Mouse (Mus musculus): ENCODE data around the gene Lca5. TPM values are rescaled to one million over a fixed set of nuclear protein-coding genes. Genes with fewer than 3 reads are reported as not detected.
A peak's percentile ranks its signal among the peaks of the same experiment; 100 is the strongest.

Lca5 gene
- polyA plus RNA-seq, 1 experiment from 2014 or later = 27.6 TPM

DNA sequence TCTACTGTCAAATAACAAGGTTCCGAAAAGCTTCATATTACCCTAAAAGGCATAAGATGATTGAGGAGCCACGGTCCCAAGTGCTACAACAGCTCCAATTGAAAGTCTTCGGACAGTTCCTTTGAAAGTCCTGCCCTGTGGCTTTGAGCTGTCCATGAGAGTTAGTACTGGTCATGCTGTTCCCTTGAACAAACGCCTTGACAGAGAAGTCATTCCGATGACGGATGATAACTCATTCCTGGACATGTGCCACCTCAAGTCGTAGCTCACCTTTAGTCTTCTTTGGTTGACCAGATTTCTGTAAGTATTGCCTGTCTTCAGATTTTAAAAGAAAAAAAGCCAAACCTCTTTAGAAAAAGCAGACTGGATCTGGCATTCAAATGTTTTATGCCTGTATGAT is 87.6 kb downstream of the Lca5 start:
- peaks cover 44% of the 10 kb centered on the region for H3K4me1 ChIP-seq (replicated peaks)
- H3K9me3 ChIP-seq = no peaks in the 10 kb centered on the region
- no peak overlapping the region for H3K4me3 ChIP-seq (replicated peaks)
- no peak for ATAC-seq (ENCODE audit: insufficient number of reproducible peaks, insufficient read depth, low FRiP score, low TSS enrichment, low read depth)
- no peak overlapping the region for H3K27ac ChIP-seq
- H3K9ac ChIP-seq (replicated peaks) = no peak overlapping the region
- H3K4me2 ChIP-seq = no peak overlapping the region
- WGBS = 60% methylated on average over 7 of the region's 7 CpGs
- H3K27me3 ChIP-seq = no peaks in the 10 kb centered on the region
- H3K36me3 ChIP-seq = no peaks in the 10 kb centered on the region

DNA sequence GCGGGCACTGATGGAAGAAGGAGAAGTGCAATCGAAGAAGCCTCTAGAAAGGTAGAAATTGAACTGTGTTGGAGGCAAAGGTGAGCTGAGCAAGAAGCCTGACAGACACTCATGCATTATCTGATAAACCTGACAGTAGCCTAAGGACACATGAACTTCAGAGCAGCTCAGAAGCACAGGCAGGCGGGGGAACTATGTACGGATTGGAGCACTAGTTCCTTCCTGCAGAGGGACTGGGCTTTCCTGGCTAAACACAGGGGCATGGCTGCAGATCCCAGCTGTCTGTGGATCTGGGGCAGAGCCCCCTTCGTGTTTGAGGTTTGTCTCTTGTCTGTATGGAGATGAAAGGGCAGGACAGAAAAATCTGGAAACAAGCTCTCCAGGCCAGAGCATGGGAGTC is 89.8 kb downstream of the Lca5 start:
- no peaks in the 10 kb centered on the region for H3K9me3 ChIP-seq
- H3K36me3 ChIP-seq = no peaks in the 10 kb centered on the region
- ATAC-seq (ENCODE audit: insufficient number of reproducible peaks, insufficient read depth, low FRiP score, low TSS enrichment, low read depth) = no peak
- H3K9ac ChIP-seq (replicated peaks) = no peak overlapping the region
- H3K27ac ChIP-seq = peak overlapping the region; percentile 66; the same call in 1 of the 2 replicates
- no peak overlapping the region for H3K4me3 ChIP-seq (replicated peaks)
- no peaks in the 10 kb centered on the region for H3K27me3 ChIP-seq
- no peak overlapping the region for H3K4me2 ChIP-seq
- H3K4me1 ChIP-seq (replicated peaks) = peaks cover 39% of the 10 kb centered on the region
- WGBS = 57% methylated on average over 5 of the region's 5 CpGs

DNA sequence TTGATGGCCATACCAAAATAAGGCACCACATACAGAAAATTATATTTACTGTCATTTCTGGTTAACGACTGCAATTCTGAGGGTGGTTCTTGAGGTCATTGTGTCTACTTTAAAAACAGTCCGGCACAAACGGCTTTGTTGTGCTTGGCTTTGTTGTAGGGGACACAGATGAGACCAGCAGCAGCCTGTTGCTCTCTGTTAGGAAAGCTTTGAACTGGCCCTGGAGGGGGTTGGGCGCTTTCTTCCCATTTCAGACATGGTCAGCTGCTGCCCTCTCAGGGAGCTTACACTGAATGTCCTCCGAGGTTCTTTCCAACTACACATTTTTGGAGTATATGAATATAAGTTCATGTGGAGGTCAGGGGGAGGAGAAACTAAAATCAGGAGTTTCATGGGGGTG is 90.3 kb downstream of the Lca5 start:
- no peak for ATAC-seq (ENCODE audit: insufficient number of reproducible peaks, insufficient read depth, low FRiP score, low TSS enrichment, low read depth)
- H3K36me3 ChIP-seq = no peaks in the 10 kb centered on the region
- 15% methylated on average over 5 of the region's 5 CpGs for WGBS
- no peaks in the 10 kb centered on the region for H3K9me3 ChIP-seq
- H3K4me3 ChIP-seq (replicated peaks) = no peak overlapping the region
- H3K9ac ChIP-seq (replicated peaks) = no peak overlapping the region
- no peaks in the 10 kb centered on the region for H3K27me3 ChIP-seq
- H3K4me1 ChIP-seq (replicated peaks) = peaks cover 33% of the 10 kb centered on the region
- 0 out of 2 replicates have a peak overlapping the region, but pooled peaks have one; percentile 66 for H3K27ac ChIP-seq
- H3K4me2 ChIP-seq = no peak overlapping the region

DNA sequence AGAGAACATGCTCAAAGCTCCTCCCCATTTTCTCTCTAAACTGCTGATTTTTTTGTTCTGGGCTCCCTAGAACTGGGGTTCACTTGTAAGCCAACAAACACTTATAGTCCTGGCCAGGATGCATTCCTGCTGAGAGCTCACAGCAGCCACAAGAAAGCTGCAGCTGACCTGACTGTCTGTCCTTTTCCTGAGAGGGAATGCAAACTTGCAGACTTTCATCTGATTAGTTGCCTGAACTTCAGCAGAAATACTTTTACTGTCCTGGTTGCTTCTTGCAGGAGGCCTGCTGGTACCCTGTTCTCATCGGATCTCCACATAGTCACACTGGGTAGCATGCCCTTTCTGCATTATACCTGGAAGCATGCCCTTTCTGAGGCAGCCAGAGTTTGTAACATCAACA is 91.0 kb downstream of the Lca5 start:
- no peak for ATAC-seq (ENCODE audit: insufficient number of reproducible peaks, insufficient read depth, low FRiP score, low TSS enrichment, low read depth)
- 5% methylated on average over 1 of the region's 1 CpGs for WGBS
- H3K4me1 ChIP-seq (replicated peaks) = peaks cover 31% of the 10 kb centered on the region
- peak overlapping the region; percentile 0; the same call in 1 of the 2 replicates for H3K4me2 ChIP-seq
- H3K27me3 ChIP-seq = no peaks in the 10 kb centered on the region
- no peak overlapping the region for H3K4me3 ChIP-seq (replicated peaks)
- H3K9me3 ChIP-seq = no peaks in the 10 kb centered on the region
- peak overlapping the region; percentile 74 for H3K27ac ChIP-seq
- H3K36me3 ChIP-seq = no peaks in the 10 kb centered on the region
- H3K9ac ChIP-seq (replicated peaks) = no peak overlapping the region

DNA sequence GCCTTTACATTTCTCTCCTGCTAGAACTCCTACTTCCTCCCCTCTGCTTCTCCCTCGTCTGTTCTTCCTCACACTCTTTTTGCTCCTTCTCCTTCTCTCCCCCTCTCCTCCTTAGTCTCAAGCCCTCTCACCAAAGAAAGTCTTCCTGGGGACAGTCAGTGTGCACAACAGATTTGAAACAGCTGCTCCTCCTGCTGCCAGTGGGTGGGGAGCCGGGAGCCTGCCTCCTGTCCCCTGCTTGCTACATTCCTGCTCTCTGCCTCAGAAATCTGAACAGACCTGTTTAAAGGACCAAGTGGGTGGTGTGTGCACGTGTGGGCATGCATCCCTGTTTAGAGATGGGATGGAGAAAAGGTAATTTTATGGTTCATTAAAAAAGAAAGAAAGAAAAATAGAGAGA is 91.4 kb downstream of the Lca5 start:
- Histone ChIP-seq H3K27ac (peak overlapping the region; percentile 74), H3K27me3 (no peaks in the 10 kb centered on the region), H3K36me3 (no peaks in the 10 kb centered on the region), H3K9me3 (no peaks in the 10 kb centered on the region), H3K4me2 (peak overlapping the region; percentile 0; the same call in 1 of the 2 replicates), H3K9ac (replicated peaks) (peak overlapping the region; percentile 23; the same call in 1 of the 2 replicates), H3K4me1 (replicated peaks) (peaks cover 31% of the 10 kb centered on the region), H3K4me3 (replicated peaks) (no peak overlapping the region)
- WGBS = 5% methylated on average over 3 of the region's 3 CpGs
- 0 out of 2 replicates have a peak, but pooled peaks have one; percentile 63 for ATAC-seq (ENCODE audit: insufficient number of reproducible peaks, insufficient read depth, low FRiP score, low TSS enrichment, low read depth)

DNA sequence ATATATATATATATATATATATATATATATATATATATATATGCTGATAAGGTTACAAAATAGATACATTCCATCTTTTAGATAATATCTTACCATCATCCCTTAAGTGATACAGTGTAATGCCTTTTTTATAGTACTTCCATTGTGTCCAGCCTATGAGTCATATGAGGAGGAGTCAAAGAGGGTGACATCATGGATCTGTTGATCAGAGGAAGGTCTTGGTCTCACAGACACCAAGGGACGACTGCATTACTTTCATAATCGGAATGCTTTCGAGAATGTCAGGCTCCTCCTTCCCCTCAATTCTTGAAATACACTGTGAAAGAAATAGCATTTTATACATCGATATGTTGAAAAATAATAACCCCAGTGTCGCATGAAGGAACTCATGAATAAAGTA is 93.4 kb downstream of the Lca5 start:
- H3K27me3 ChIP-seq = no peaks in the 10 kb centered on the region
- no peak overlapping the region for H3K27ac ChIP-seq
- WGBS = 91% methylated on average over 5 of the region's 5 CpGs
- H3K4me3 ChIP-seq (replicated peaks) = no peak overlapping the region
- H3K4me2 ChIP-seq = no peak overlapping the region
- no peaks in the 10 kb centered on the region for H3K36me3 ChIP-seq
- no peaks in the 10 kb centered on the region for H3K9me3 ChIP-seq
- ATAC-seq (ENCODE audit: insufficient number of reproducible peaks, insufficient read depth, low FRiP score, low TSS enrichment, low read depth) = no peak
- H3K9ac ChIP-seq (replicated peaks) = no peak overlapping the region
- H3K4me1 ChIP-seq (replicated peaks) = peaks cover 31% of the 10 kb centered on the region

DNA sequence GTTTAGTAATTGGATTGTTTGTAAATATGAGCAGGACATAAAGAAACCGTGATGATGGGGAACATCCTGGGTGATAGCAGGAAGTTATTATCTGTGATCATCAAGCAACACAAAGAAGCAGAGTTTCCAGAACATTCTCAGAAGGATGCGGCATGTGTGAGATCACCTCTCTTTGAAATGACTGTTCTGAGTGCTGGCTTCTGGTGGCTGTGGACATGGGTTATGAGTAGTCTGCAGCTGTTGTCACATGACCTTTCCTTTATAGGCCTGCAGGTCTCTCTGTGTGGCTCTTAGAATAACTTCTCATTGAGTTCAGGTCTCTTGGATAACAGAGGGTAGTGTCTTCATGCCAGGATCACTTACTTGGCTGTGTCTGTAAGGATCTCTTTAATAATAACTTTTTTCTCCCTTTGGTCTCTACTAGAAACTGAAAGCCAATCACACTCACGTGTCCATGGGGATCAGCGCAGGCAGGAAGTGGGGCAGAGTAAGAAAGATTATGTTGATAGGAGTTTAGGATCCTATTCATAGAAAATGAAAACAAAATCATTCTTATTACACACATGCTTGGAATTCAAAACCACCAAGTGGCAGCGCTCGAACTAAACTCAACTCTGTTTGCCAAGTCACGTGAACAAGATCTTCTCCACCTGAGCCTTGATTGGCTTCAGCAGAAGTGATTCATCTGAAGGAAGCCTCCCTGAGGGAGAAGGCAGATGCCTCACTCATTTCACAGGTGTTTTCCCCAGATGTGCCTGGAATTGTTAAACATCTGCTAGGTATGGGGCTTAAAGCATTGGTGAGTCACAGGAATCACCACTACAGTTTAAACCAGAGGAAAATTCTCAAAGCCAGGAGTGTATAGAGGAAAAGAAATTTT is 98.2 kb downstream of the Lca5 start:
- Histone ChIP-seq H3K4me3 (replicated peaks) (no peak overlapping the region), H3K27me3 (no peaks in the 10 kb centered on the region), H3K9ac (replicated peaks) (no peak overlapping the region), H3K4me1 (replicated peaks) (no peaks in the 10 kb centered on the region), H3K27ac (no peak overlapping the region), H3K36me3 (no peaks in the 10 kb centered on the region), H3K4me2 (no peak overlapping the region), H3K9me3 (no peaks in the 10 kb centered on the region)
- 88% methylated on average over 7 of the region's 7 CpGs for WGBS
- no peak for ATAC-seq (ENCODE audit: insufficient number of reproducible peaks, insufficient read depth, low FRiP score, low TSS enrichment, low read depth)

Other genes with a start within 250 kb of the Lca5 start
- 8.9 and 9.6 TPM in 2 replicates for gene Sh3bgrl2, start 107.2 kb upstream of the Lca5 start, polyA plus RNA-seq (2016; fragmentation: Nextera tagmentation; extraction: Ambion mirVana)

All from limb, embryonic 12.5 days (tissue).